Mouse (Mus musculus) heart, postnatal 0 days (tissue): ENCODE measurements at regions not wholly inside any gene's neighbourhood (a gene's known extent, or its start where the extent isn't known, plus 50 kb on each side); places are given as distances from the start of the nearest gene placed in this dataset.
A peak's percentile ranks its signal among the peaks of the same experiment; 100 is the strongest.

Source experiments
- ATAC-seq: fragments of 200-750 bp; cut with Nextera tagmentation; 2 replicates; pipeline ENCODE4 v1.8.0; 2017; ENCODE audit warnings: low read depth, moderate number of reproducible peaks, moderate library complexity; ENCODE audit not compliant: insufficient read depth
- DNase-seq: peaks from one replicate; pipeline ENCODE4 v3.0.0-alpha.2; 2016; ENCODE audit warnings: low spot score
- H3K27ac ChIP-seq: fragments of 300-500 bp; sonication (generic); 2 replicates; pipeline ENCODE4 v1.5.1; 2014; ENCODE audit warnings: low read depth, mild to moderate bottlenecking
- H3K27me3 ChIP-seq: fragments of 300-500 bp; sonication (generic); 2 replicates; pipeline ENCODE4 v1.6.1; 2014; ENCODE audit warnings: low read length, mixed read lengths; ENCODE audit not compliant: control insufficient read depth, insufficient read depth
- H3K36me3 ChIP-seq: fragments of 300-500 bp; sonication (generic); replicated peaks from 2 replicates; pipeline ENCODE4 v1.6.1; 2014; ENCODE audit warnings: low read length, mixed read lengths; ENCODE audit not compliant: control insufficient read depth, insufficient read depth
- H3K4me1 ChIP-seq: fragments of 300-500 bp; sonication (generic); 2 replicates; pipeline ENCODE4 v1.6.1; 2014; ENCODE audit warnings: antibody characterized with exemption; ENCODE audit not compliant: control insufficient read depth, insufficient read depth
- H3K4me2 ChIP-seq: fragments of 300-500 bp; sonication (generic); 2 replicates; pipeline ENCODE4 v1.6.1; 2014; ENCODE audit warnings: low read depth, mild to moderate bottlenecking, low read length, moderate library complexity
- H3K4me3 ChIP-seq: fragments of 300-500 bp; sonication (generic); 2 replicates; pipeline ENCODE4 v1.5.1; 2014; ENCODE audit warnings: low read depth, low read length
- H3K9ac ChIP-seq: fragments of 300-500 bp; sonication (generic); replicated peaks from 2 replicates; pipeline ENCODE4 v1.6.1; 2014; ENCODE audit warnings: low read depth, low read length, mixed read lengths
- H3K9me3 ChIP-seq: fragments of 300-500 bp; sonication (generic); replicated peaks from 2 replicates; pipeline ENCODE4 v1.6.1; 2016; ENCODE audit warnings: low read length; ENCODE audit not compliant: control insufficient read depth
- CTCF ChIP-seq: IDR thresholded peaks from 2 replicates; pipeline ENCODE4 v1.5.1; 2016; ENCODE audit warnings: antibody characterized with exemption, control low read depth, low read depth
- EP300 ChIP-seq: IDR thresholded peaks from 2 replicates; pipeline ENCODE4 v1.6.1; 2016; ENCODE audit warnings: antibody characterized with exemption, low read depth
- WGBS: fragments of 180-500 bp; shearing (Covaris S2); extraction: QIAGEN DNeasy Blood & Tissue Kit; methylation state at CpG from one replicate; pipeline ENCODE4 v1.1.7; 2014; 5-methylcytosine and 5-hydroxymethylcytosine counted together

GRCm38 (mm10) chr4:12837097-12837426 is 665.2 kb upstream of the Fam92a start:
- TF ChIP-seq EP300 (no peak), CTCF (no peak)
- Histone ChIP-seq H3K27me3 (no peaks in the 10 kb centered on the region), H3K4me1 (no peaks in the 10 kb centered on the region), H3K4me3 (no peak overlapping the region), H3K4me2 (no peak overlapping the region), H3K9me3 (no peaks in the 10 kb centered on the region), H3K9ac (no peak overlapping the region), H3K36me3 (no peaks in the 10 kb centered on the region), H3K27ac (no peak overlapping the region)
- DNase-seq (no peak), ATAC-seq (no peak)
- WGBS = 50% methylated on average over 1 of the region's 1 CpGs

DNA sequence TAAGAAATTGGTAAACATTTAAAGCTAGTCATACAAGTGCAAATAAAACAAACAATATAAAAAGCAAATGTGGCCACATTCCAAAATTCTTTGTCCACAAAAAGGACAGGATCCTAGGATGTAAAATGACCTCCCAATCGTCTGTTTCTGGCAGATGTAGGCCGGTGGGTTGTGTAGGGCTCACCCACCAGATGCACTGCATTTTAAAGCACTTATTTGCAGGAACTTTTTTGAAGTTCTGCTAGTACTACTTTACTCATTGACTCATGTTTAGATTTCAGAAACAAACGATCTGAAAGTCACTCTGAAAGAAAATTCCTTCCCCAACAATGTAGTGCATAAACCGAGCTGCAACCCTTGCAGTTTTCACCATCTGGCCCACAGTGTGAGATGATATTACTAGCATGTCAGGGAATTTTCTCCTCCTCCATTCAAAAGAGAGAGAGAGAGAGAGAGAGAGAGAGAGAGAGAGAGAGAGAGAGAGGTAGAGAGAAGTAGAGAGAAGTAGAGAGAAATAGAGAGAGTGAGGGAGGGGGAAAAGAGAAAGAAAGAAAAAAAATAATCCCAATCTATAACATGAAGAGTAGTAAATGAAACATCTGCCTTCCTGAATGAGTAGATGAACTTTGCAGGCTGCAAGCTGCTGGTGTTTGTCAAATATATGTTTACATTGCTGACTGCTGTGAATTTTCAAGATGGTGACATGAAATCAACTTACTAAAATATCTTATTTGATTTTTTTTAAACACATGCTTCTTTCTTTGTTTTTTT is 664.7 kb upstream of the Fam92a start:
- Histone ChIP-seq H3K9me3 (no peaks in the 10 kb centered on the region), H3K27me3 (no peaks in the 10 kb centered on the region), H3K36me3 (no peaks in the 10 kb centered on the region), H3K9ac (no peak overlapping the region), H3K27ac (no peak overlapping the region), H3K4me3 (no peak overlapping the region), H3K4me2 (no peak overlapping the region), H3K4me1 (no peaks in the 10 kb centered on the region)
- ATAC-seq (no peak), DNase-seq (no peak)
- TF ChIP-seq EP300 = no peak
- no peak for TF ChIP-seq CTCF
- whole genome bisulfite sequencing = 58% methylated on average over 4 of the region's 4 CpGs

DNA sequence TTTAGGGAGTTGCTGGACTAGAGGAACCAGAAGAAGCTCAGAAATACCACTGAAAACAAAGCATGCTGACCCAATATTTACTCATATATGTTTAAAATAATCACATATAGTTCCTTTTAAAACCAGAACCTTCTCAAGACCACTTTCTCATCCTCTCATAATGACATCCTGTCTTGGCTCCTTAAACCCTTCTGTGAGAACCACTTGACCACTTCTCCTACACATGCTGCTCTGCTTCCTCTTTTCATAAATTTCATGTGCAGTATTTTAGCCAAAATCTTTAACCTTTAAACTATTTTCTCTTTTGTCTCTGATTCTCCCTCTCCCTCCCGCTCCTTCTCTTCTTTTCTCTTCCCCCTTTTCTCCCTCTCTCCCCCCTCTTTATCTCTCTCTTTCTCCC is 654.6 kb upstream of the Fam92a start:
- Histone ChIP-seq H3K4me2 (no peak overlapping the region), H3K9ac (no peak overlapping the region), H3K36me3 (no peaks in the 10 kb centered on the region), H3K27me3 (no peaks in the 10 kb centered on the region), H3K4me3 (no peak overlapping the region), H3K27ac (no peak overlapping the region), H3K4me1 (no peaks in the 10 kb centered on the region), H3K9me3 (no peaks in the 10 kb centered on the region)
- WGBS = 80% methylated on average over 1 of the region's 1 CpGs
- DNase-seq (no peak), ATAC-seq (no peak)
- TF ChIP-seq CTCF (no peak), EP300 (no peak)

DNA sequence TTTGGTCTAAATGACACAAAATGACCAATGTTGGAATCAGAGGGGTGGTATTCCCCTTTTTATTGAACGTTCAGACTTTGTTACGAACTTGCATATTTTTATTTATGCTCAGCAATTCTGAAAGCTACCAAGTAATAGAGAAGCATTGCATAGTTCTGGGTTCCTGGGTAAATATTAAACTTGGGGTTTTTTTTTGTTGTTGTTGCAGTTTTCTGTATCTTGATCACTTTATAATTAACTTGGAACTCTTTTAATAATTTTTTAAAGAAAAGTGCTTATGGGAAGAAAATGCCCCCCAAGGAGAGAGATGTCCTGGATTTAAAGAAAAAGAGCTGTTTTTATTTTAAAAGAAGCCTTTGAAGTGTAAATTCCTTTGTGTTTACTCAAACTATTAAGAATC is 642.4 kb upstream of the Fam92a start:
- DNase-seq = no peak
- TF ChIP-seq CTCF = no peak
- no peak for TF ChIP-seq EP300
- 88% methylated on average over 2 of the region's 2 CpGs for WGBS
- no peak overlapping the region for H3K27ac ChIP-seq
- no peak overlapping the region for H3K4me2 ChIP-seq
- H3K36me3 ChIP-seq = no peaks in the 10 kb centered on the region
- no peaks in the 10 kb centered on the region for H3K4me1 ChIP-seq
- ATAC-seq = no peak
- no peak overlapping the region for H3K9ac ChIP-seq
- H3K9me3 ChIP-seq = no peaks in the 10 kb centered on the region
- H3K4me3 ChIP-seq = no peak overlapping the region
- H3K27me3 ChIP-seq = no peaks in the 10 kb centered on the region

DNA sequence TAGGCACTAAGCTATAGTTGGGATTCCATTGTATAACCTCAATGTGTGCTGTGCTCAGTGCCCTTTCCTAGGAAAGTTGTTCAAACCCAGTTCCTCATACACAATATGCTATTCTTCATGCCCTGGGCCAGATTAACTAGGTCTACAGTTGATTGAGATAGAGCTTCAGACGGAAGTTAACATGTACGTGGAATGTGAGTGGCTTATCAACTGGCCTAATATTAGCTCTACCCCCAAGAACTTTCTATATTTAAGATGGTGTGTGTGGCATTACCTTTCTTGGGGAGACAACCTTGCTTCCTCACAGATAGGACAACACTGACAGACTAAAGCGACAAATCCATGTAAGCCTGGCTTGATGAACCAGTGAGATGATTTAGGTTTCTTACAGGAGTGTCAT is 629.4 kb upstream of the Fam92a start:
- no peak overlapping the region for H3K4me2 ChIP-seq
- no peak for ATAC-seq
- no peaks in the 10 kb centered on the region for H3K9me3 ChIP-seq
- H3K4me3 ChIP-seq = no peak overlapping the region
- H3K27me3 ChIP-seq = no peaks in the 10 kb centered on the region
- no peak overlapping the region for H3K9ac ChIP-seq
- peak overlapping the region; percentile 26; the same call in 1 of the 2 replicates for H3K27ac ChIP-seq
- TF ChIP-seq CTCF (no peak), EP300 (no peak)
- DNase-seq = no peak
- H3K36me3 ChIP-seq = no peaks in the 10 kb centered on the region
- WGBS = 31% methylated on average over 3 of the region's 3 CpGs
- peaks cover 7% of the 10 kb centered on the region; the same call in 1 of the 2 replicates for H3K4me1 ChIP-seq

DNA sequence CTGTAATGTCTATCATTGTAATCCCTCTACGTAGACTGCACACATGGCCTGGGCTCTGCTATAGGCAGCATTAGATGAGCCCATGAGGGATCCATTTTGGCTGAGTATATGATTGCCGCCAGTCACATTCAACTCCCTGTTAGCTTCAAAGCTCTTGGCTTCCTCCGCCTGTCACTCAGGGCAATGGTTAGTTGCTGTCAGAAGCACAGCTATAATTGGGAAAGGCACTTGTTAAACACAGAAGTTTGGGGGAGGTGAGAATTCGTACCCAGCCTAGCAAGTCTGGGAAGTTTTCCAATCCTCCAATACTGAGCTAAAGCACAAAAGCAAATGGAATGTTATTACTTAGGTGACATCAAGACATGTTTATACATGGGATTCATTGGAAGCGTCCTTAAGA is 627.7 kb upstream of the Fam92a start:
- 73% methylated on average over 5 of the region's 5 CpGs for WGBS
- no peak overlapping the region for H3K9ac ChIP-seq
- no peak overlapping the region for H3K4me2 ChIP-seq
- ATAC-seq (no peak), DNase-seq (no peak)
- no peaks in the 10 kb centered on the region for H3K9me3 ChIP-seq
- H3K4me1 ChIP-seq = peaks cover 7% of the 10 kb centered on the region; the same call in 1 of the 2 replicates
- TF ChIP-seq CTCF (no peak), EP300 (no peak)
- no peak overlapping the region for H3K27ac ChIP-seq
- no peaks in the 10 kb centered on the region for H3K36me3 ChIP-seq
- no peak overlapping the region for H3K4me3 ChIP-seq
- no peaks in the 10 kb centered on the region for H3K27me3 ChIP-seq
